Mouse (Mus musculus) liver, embryonic 14.5 days (tissue): ENCODE data around the gene Aldh1a1.

Experiments
- CTCF ChIP-seq: IDR thresholded peaks from 2 replicates; pipeline ENCODE4 v1.5.1; 2016; ENCODE audit warnings: antibody characterized with exemption, low read depth, control low read depth
- EP300 ChIP-seq: IDR thresholded peaks from 2 replicates; pipeline ENCODE4 v1.6.1; 2016; ENCODE audit warnings: antibody characterized with exemption, low read depth

DNA sequence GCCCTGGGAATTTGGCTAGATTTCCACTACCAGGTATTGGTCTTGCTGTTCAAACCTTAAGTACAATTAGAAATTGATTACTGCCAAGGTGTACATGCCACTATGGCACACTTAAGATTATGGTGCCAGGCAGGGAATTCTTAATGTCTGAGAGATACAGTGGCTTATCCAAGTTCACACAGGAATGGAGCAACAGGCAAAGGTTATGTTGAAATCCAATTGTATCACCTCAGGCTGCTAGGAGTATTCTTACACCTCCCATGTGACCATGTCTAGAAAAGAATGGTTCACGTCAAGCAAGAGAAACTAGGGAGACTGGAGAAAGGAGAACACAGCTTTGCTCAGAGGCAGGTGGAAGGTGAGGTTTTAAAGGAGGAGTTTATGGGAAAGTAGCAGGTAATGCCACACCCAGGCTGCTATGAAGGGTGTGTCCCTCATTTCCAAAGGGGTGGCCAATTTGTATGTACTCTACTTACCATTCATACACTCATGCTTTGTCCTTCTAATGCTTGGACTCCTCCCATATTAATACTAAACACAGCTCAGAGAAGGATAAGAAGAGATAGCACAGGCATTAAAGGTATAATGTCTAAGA, 160.7 kb downstream of the Aldh1a1 start:
- TF ChIP-seq EP300, result no peak
- no peak for TF ChIP-seq CTCF
